13 mouse cellular contexts compared by ENCODE assay signal in the genomic region with DNA sequence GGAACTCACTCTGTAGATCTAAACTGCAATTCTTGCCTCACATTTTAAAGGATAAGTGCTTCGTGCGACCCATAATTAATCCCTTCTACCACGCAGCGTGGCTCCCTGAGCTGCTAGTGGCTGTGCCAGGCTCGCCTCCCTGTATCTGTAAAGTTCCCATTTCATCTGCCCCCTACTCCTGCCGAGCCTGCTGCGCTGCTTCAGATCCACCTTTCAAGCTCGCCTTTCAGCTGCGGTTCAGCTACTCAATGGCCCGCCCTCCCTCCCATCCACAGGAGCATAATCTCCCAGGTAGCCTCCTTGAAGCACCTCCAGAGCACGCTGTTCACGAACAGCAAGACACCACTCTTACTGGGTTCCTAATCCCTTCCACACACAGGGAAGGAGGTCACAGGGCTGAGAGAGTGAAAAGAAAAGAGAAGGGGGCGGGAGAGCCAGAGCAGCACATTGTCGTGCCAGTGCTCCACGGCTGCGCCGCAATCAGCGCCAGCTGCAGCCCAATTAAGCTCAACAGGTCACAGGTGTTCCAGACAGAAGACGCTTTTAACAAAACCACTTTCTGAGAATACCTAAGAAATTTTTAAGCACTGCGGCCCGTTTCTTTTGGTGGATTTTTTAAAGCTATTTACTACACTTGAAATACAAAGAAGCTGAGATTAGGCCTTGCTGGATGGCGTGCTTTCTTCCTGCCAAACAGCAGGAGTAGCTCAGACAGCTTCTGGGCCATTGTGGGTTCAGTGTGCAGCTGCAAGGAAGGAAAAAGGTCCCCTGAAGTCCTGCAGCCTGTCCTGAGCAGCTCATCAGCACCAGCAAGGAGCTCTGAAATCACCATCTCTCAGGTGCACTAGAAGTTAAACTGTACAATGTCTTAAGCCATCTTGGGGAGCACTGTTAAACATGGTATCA.
A peak's percentile ranks its signal among the peaks of the same experiment; 100 is the strongest.
DNase-seq lines count a peak whose midpoint lies in the region; ATAC-seq and TF ChIP-seq lines count a peak whose summit lies in the region.
"Had no signal": no experiment of that assay in that cellular context is flagged by ENCODE, and none has a peak within 500 bp of the region (broad histone marks: within the 10 kb centered on the region; RNA-seq: fewer than 3 reads in every experiment).

No protein-coding gene starts in this region.

- 0 out of 2 replicates have a peak overlapping the region, but pooled peaks have one; percentile 13 for H3K27ac ChIP-seq in liver, embryonic 13.5 days
- H3K27ac ChIP-seq in hindbrain, embryonic 10.5 days, result peak overlapping the region; percentile 74
- peak overlapping the region; percentile 45; the same call in 1 of the 2 replicates for H3K27ac ChIP-seq in midbrain, embryonic 14.5 days (replicated peaks; ENCODE audit: low read depth, low read length)
- no peak overlapping the region for H3K27ac ChIP-seq in kidney, adult 2 months (ENCODE audit: insufficient read depth, low read depth, low read length)
- H3K27ac ChIP-seq: macrophage had no signal

- no peak for ATAC-seq in liver, embryonic 13.5 days (ENCODE audit: low read depth)
- ATAC-seq in midbrain, embryonic 14.5 days (ENCODE audit: low FRiP score, low TSS enrichment), result peak; percentile 75

- H3K27me3 ChIP-seq in liver, embryonic 13.5 days, result no peaks in the 10 kb centered on the region
- H3K27me3 ChIP-seq in hindbrain, embryonic 10.5 days (ENCODE audit: insufficient read depth, poor library complexity, severe bottlenecking), result no peaks in the 10 kb centered on the region
- H3K27me3 ChIP-seq in midbrain, embryonic 14.5 days (ENCODE audit: control insufficient read depth, insufficient read depth, low read length), result no peaks in the 10 kb centered on the region
- no peaks in the 10 kb centered on the region for H3K27me3 ChIP-seq in kidney, adult 2 months (replicated peaks; ENCODE audit: control insufficient read depth, insufficient read depth, low read length)

- H3K4me1 ChIP-seq in liver, embryonic 13.5 days (replicated peaks), result peaks cover 67% of the 10 kb centered on the region
- H3K4me1 ChIP-seq in hindbrain, embryonic 10.5 days (replicated peaks), result peaks cover 25% of the 10 kb centered on the region
- peaks cover 14% of the 10 kb centered on the region for H3K4me1 ChIP-seq in midbrain, embryonic 14.5 days (ENCODE audit: control insufficient read depth, insufficient read depth, low read length)
- no peaks in the 10 kb centered on the region for H3K4me1 ChIP-seq in kidney, adult 2 months (ENCODE audit: control insufficient read depth, insufficient read depth, low read length)

- no peak for DNase-seq in liver, embryonic 13.5 days
- no peak for DNase-seq in liver
- DNase-seq in embryo, embryonic 10 days (ENCODE audit: low spot score), result peak; percentile 35
- DNase-seq in hindbrain, embryonic 10.5 days (ENCODE audit: low spot score), result peak; percentile 24
- peak; percentile 69 for DNase-seq in midbrain, embryonic 14.5 days
- no peak for DNase-seq in kidney, adult 2 months
- DNase-seq in urinary bladder, postnatal 14 days (ENCODE audit: low spot score), result no peak
- no peak for DNase-seq in urinary bladder, adult 2 months (ENCODE audit: low spot score)
- DNase-seq: cerebellum, adult 9-10 months; gastrocnemius, postnatal 25 days; kidney, adult 18-20 months; right cerebral cortex, postnatal 14 days had no signal

- no peak overlapping the region for H3K4me3 ChIP-seq in liver, embryonic 13.5 days (replicated peaks)
- peak overlapping the region; percentile 25 for H3K4me3 ChIP-seq in hindbrain, embryonic 10.5 days
- H3K4me3 ChIP-seq in midbrain, embryonic 14.5 days (replicated peaks; ENCODE audit: low read depth, low read length), result no peak overlapping the region; the same call in 1 of the 2 replicates
- H3K4me3 ChIP-seq in kidney, adult 2 months (ENCODE audit: insufficient read depth, low read depth, low read length), result no peak overlapping the region

- 84% methylated on average over 22 of the region's 22 CpGs for WGBS in liver, embryonic 13.5 days (ENCODE audit: insufficient replicate concordance)
- WGBS in hindbrain, embryonic 10.5 days, result 19% methylated on average over 22 of the region's 22 CpGs
- 4% methylated on average over 22 of the region's 22 CpGs for WGBS in midbrain, embryonic 14.5 days
- WGBS in kidney, adult 2 months, result 82% methylated on average over 22 of the region's 22 CpGs

- H3K9ac ChIP-seq in liver, embryonic 13.5 days, result no peak overlapping the region
- H3K9ac ChIP-seq in midbrain, embryonic 14.5 days (replicated peaks; ENCODE audit: low read length), result peak overlapping the region; percentile 31; the same call in 1 of the 2 replicates

- peaks cover 4% of the 10 kb centered on the region; the same call in 1 of the 2 replicates for H3K36me3 ChIP-seq in liver, embryonic 13.5 days
- H3K36me3 ChIP-seq in hindbrain, embryonic 10.5 days, result no peaks in the 10 kb centered on the region
- no peaks in the 10 kb centered on the region for H3K36me3 ChIP-seq in midbrain, embryonic 14.5 days (ENCODE audit: control insufficient read depth, insufficient read depth, low read length)
- no peaks in the 10 kb centered on the region; the same call in 1 of the 2 replicates for H3K36me3 ChIP-seq in kidney, adult 2 months (ENCODE audit: control insufficient read depth, insufficient read depth, low read length)

- no peak for TF ChIP-seq POLR2A in kidney, adult 2 months (IDR thresholded peaks at IDR 0.05; ENCODE audit: low read depth, low read length)

- no peaks in the 10 kb centered on the region for H3K9me3 ChIP-seq in liver, embryonic 13.5 days (replicated peaks)
- no peaks in the 10 kb centered on the region for H3K9me3 ChIP-seq in hindbrain, embryonic 10.5 days
- H3K9me3 ChIP-seq in midbrain, embryonic 14.5 days (ENCODE audit: control insufficient read depth, low read length), result no peaks in the 10 kb centered on the region

- no peak for TF ChIP-seq CTCF in kidney, adult 2 months (conservative IDR thresholded peaks at IDR 0.05; ENCODE audit: insufficient read depth, insufficient read length, low read depth, low read length)

- no peak overlapping the region for H3K4me2 ChIP-seq in liver, embryonic 13.5 days
- H3K4me2 ChIP-seq in midbrain, embryonic 14.5 days (ENCODE audit: low read length), result peak overlapping the region; percentile 46

Comparison
In these comparisons a context has a peak if more than half of its experiments do, and no peak if none do; other contexts are left out.
1. DNase-seq: peak in embryo, embryonic 10 days (single experiment), hindbrain, embryonic 10.5 days (single experiment) and midbrain, embryonic 14.5 days (single experiment); none in liver, embryonic 13.5 days (single experiment), liver (single experiment), kidney, adult 2 months (single experiment), urinary bladder, postnatal 14 days (single experiment) and urinary bladder, adult 2 months (single experiment).